Mouse (Mus musculus): ENCODE results near the gene Lnx1.

GRCm38 (mm10) chr5:74733885-74734558 lies 31.3 kb upstream of the Lnx1 start:
- TF ChIP-seq POLR2A (IDR thresholded peaks at IDR 0.05; ENCODE audit: insufficient read length, low read depth) (no peak), CEBPB (IDR thresholded peaks at IDR 0.05; ENCODE audit: insufficient read depth, poor library complexity, severe bottlenecking) (no peak), E2F4 (IDR thresholded peaks at IDR 0.05; ENCODE audit: insufficient read depth) (no peak), SRF (IDR thresholded peaks at IDR 0.05; ENCODE audit: control insufficient read depth, insufficient read length, low read depth) (no peak)

Data from myocyte (in vitro differentiated cells).